Mouse (Mus musculus): ENCODE data around the gene Fbxw7.
"Not testable (repeated sequence)": the region's sequence is repeated elsewhere in the genome, so short reads cannot be mapped to it uniquely, and the experiment has no call there.

Gene Fbxw7

DNA sequence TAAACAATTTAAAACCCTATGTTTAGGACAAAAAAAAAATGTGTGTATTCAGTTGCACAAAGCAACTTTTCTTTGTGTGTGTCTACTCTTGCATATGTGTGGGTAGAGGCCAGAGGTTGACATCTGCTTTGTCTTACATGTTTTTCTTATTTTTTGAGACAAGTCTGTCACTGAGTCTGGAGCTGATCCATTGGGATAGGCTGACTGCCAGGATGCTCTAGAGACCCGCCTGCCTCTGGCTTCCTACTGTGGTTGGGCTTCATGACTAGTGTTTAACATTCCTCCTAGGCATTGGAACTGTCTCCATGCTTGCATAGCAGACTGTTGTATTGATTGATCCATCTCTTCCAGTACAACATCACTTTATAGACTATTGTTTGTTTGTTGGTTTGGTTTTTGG lies 14.3 kb downstream of the Fbxw7 start:
- DNase-seq = no peak

GRCm38 (mm10) chr3:84836029-84836428 lies 21.0 kb downstream of the Fbxw7 start:
- DNase-seq = no peak

DNA sequence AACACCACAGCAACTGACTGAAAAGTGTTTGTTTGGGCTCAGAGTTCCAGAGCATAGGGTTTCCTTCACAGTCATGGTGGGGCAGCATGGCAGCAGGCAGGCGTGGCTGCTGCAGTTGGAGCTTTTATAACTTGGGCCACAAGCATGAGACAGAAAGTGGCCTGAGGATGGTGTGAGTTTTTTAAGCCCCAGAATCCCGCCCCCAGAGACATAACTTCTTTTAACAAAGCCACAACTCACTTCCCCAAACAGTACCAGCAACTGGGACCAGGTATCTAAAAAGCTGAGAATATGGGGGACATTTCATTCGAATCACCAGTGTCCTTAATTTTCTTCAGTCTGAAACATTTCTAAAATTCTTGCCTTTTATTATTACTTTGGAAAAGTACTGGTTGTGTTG lies 22.9 kb downstream of the Fbxw7 start:
- no peak for DNase-seq

- DNase-seq = no peak
Measured at GRCm38 (mm10) chr3:84839499-84839898, 24.4 kb downstream of the Fbxw7 start.

DNA sequence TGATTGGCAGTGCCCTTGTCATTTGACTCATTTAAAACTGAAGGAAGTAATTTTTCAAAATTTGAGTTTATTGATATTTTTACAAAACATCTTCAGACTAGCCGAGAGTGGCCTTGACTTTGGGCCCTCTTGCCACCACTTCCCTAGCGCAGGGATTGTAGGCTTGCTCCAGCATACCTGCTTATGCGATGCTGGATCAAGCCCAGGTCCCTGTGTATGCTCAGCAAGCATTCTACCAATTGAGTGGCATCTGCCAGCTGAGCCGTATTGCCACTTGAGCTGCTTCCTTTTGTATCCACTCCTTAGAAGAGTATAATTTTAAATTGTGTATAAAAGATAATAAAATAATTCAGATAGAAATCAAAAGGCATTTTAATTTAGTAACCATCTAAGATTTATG lies 26.2 kb downstream of the Fbxw7 start:
- DNase-seq = no peak

- no peak for DNase-seq
Measured at GRCm38 (mm10) chr3:84842793-84843192, 27.7 kb downstream of the Fbxw7 start.

DNA sequence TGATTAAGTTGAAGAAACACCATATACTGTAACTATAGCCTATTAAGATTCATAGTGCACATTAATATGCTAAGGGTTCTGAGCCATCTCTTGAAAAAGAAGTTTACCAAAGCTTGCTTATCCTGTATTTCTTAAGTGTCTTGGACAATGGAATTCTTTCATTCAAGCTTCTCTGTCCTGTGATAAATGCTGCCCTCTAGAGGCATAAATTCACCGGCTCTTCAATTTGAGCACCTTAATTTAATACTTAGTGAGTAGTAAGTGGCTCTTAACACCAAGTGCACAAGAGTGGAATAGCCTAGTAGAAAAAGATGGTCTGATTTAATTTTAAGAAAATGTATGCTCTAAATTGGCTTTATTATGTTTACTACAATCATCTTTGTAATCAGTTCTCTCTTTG lies 28.5 kb downstream of the Fbxw7 start:
- peak; percentile 50 for DNase-seq

- no peak for DNase-seq
Measured at GRCm38 (mm10) chr3:84848798-84849197, 33.7 kb downstream of the Fbxw7 start.

DNA sequence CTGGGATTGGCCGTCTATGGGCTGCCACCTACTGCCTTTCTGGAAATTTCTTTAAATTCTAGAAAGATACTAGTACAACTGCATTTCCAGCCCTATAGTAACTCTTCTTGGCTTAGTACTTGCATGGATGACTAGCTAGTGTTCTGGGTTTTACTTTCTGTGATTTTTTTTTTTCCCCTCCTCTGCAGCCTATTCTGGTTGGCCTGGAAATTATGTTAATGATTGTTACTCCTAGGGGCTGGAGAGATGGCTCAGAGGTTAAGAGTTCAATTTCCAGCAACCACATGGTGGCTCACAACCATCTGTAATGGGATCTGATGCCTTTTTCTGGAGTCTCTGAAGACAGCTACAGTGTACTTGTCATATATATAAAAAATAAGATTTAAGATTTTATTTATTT lies 35.4 kb downstream of the Fbxw7 start:
- DNase-seq = no peak

DNA sequence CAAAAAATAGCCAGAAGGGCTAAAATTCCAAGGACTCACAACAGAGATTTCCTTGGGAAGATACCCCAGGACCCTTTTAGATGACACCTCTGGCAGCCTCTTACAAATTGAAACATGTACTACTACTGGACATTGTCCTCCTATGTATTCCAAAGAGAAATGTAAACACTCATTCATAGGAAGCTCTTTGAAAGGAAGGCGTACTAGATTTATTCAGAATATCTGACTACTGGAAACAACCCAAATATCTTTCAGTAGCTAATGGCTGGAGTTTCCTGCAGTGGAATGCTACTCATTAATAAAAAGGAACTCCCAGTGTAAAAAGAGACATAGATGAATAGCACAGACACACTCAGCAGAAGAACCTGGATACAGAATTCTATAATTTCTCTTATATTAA lies 36.7 kb downstream of the Fbxw7 start:
- no peak for DNase-seq

- DNase-seq = no peak
Measured at GRCm38 (mm10) chr3:84852877-84853276, 37.8 kb downstream of the Fbxw7 start.

DNA sequence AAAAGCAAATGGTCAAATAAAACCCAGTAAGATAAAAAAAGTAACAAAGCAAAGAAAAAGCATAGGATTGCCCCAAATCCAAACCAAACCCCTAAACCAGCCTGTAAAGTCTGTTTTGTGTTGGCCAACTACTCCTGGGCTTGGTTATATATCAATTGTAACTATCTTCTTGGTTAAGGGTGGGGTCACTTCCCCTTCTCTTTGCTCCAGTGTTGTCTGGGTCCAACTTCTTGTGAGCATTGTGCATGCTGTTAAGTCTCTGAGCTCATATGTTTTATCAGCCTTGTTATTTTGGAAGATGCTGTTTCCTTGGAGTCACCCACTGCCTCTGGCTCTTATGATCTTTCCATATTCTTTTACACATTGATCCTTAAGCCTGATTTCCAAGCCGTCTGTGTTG lies 39.4 kb downstream of the Fbxw7 start:
- no peak for DNase-seq

- DNase-seq = no peak
Measured at GRCm38 (mm10) chr3:84860669-84861068, 45.6 kb downstream of the Fbxw7 start.

DNA sequence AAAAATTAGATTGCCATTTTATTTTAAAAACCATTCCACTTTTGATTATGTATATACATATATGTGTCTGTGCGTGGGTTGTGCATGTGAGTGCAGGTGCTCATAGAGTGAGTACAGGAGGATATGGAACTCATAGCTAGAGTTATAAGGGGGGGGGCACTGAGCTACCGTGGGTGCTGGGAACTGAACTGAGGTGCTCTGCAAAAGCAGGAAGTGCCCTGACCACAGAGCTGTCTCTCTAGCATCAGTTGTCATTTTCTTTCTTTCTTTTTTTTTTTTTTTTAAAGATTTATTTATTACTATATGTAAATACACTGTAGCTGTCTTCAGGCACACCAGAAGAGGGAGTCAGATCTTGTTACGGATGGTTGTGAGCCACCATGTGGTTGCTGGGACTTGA lies 46.7 kb downstream of the Fbxw7 start:
- DNase-seq = not testable (repeated sequence)

DNA sequence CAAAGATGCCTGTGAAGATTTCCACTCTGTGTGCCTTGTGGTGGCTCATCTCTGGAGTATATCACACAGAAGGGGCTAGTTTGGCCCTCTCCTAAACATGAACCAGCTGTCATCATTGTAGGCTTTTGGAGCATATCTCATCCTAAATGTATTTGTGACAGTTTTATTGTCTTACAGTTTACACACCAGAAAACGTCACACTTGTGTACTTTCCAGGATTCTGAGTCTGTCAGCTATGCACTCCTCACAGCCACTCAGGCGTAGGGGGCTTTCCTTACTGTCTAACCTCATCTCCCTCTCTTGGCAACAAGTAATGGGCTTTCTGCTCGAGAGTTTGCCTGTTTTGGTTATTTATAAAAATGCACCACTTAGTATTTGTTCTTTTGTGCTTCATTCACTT lies 50.6 kb downstream of the Fbxw7 start:
- DNase-seq = no peak

GRCm38 (mm10) chr3:84866866-84867265 lies 51.8 kb downstream of the Fbxw7 start:
- no peak for DNase-seq

GRCm38 (mm10) chr3:84867434-84867975 lies 52.4 kb downstream of the Fbxw7 start:
- DNase-seq = peak; percentile 35

- no peak for DNase-seq
Measured at GRCm38 (mm10) chr3:84867991-84868390, 52.9 kb downstream of the Fbxw7 start.

- DNase-seq = no peak
Measured at GRCm38 (mm10) chr3:84870126-84870525, 55.1 kb downstream of the Fbxw7 start.

- no peak for DNase-seq
Measured at GRCm38 (mm10) chr3:84875306-84875705, 60.2 kb downstream of the Fbxw7 start.

- DNase-seq = no peak
Measured at GRCm38 (mm10) chr3:84876211-84876610, 61.1 kb downstream of the Fbxw7 start.

GRCm38 (mm10) chr3:84883817-84884483 lies 68.9 kb downstream of the Fbxw7 start:
- DNase-seq = no peak

- DNase-seq = peak; percentile 8
Measured at GRCm38 (mm10) chr3:84889648-84890047, 74.6 kb downstream of the Fbxw7 start.

DNA sequence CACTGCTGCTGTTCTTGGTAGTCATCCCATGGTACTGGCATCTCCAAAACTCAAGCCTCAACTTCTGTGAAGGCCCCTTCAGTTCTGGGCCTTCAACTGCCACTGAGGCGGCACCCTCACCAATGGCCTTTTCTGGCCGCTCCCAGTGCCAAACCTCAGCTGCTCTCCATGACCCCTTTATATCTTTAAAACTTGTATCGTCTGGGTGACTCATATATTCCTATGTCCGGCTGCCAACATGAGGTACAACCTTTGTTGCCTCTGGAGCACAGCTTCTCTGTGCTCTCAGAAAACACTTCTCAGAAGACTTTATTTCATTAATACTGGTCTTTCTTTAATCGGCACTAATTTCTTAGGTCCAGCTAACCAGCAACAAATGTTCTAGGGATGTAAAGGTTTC lies 75.9 kb downstream of the Fbxw7 start:
- no peak for DNase-seq

DNA sequence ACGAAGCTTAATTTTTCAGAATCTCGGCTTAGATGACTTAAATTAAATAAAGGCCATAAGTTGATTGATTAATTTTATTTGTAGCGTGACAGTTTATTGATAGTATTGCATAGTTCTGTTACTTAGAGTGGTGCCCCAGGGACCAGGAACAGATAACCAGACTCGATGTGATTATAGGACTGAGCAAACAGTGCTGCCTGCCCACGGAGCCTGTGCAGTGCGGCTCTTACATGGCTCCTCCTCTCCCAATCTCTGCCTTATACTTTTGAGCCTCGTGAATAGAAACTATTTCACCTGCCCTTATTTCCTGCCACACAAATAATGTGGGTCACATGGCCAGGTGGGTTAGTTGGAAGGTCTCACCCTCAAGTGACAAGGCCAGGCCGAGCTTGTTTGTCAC lies 82.9 kb downstream of the Fbxw7 start:
- no peak for DNase-seq

All from right cerebral cortex, adult 18-20 months (tissue).